Mouse (Mus musculus): ENCODE data around the gene Serpina3n.
"Not testable (repeated sequence)": the region's sequence is repeated elsewhere in the genome, so short reads cannot be mapped to it uniquely, and the experiment has no call there.

The Serpina3n gene

DNA sequence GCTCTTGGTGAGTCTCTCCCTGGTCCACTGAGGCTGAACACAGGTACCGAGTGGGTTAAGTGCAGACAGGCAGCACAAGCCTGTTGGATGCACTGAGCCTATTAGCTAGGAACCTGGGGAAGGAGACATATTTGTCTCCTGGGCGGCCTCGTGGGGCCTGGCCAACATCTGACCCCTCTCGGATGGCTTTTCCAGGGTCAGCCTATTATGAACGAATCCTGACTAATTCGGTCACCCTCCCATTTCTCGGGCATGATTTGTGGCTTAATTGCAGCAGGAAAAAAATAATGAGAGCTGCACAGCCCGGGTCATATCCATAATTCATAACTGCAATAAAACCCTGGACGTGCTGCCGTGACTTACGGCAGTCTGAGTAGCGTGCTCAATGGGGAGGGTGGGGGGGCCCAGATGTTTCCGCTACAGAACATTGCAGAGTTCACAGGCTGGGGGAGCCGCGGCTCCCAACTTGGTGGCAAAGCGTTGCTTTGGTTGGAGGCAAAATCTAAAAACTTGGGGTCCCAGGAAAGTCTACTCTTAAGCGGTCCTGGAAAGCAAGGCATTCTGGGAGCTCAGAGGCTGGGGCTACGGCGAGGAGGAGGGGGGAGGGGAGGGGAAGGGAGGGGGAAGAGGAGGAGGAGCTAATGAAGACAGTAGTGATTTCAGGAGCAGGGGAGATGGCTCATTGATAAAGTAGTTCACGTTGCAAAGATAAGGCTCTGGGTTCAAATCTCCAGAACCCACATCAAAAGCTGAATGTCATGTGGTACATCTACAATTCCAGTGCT is 27.6 kb downstream of the Serpina3n start:
- peak; percentile 66 for DNase-seq (ENCODE audit: low read depth, low spot score)

DNA sequence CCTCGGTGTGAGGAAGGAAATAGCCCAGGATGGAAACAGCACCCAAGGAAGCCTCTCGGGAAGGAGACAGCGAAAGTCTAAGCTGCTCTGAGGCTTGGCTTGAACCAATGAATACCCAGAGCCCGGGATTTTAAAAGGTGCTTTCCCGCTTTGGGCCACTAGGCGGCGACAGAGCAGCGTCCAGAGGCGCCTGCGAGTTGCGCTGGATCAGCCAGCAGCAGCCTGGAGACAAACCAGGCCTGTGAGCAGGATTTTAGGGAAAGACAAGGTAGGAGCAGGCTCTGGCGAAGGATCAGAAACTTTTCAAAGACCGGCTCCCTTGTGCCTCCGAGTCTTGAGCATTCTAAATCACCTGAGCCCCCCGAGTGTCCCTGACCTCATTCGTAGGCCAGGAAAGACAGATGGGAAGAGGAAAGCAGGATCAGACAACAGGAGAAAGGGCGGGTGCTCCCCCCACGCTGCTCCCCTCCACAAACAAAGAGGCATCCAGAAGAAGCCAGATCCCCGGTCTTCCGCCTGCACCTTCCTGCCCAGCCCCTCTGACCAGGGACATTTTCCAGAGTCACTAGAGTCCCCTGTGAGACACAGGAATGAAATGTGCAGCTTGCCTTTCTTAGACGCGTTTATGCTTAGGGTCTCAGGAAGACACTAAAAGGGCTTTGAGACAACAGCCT is 33.7 kb downstream of the Serpina3n start:
- DNase-seq (ENCODE audit: low read depth, low spot score): peak; percentile 88

DNA sequence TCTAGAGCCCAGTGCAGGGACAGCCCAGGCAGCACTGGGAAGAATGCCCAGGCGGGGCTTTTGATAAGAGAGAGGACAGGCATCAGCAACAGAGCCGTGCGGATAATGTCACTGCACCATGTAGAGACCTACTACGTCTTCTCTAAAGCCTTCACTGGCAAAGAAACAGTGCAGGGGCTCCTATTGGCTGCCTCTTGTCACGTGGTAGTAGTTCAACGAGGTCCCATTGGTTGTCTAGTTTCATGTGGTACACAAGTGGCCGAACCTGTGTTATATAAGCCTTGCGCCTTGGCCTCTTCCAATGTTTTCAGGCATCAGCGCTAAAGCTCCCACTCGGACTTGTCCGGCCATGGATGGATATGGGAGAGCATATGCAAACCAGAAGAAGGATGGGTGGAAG is 37.2 kb downstream of the Serpina3n start:
- DNase-seq (ENCODE audit: low read depth, low spot score): no peak

DNA sequence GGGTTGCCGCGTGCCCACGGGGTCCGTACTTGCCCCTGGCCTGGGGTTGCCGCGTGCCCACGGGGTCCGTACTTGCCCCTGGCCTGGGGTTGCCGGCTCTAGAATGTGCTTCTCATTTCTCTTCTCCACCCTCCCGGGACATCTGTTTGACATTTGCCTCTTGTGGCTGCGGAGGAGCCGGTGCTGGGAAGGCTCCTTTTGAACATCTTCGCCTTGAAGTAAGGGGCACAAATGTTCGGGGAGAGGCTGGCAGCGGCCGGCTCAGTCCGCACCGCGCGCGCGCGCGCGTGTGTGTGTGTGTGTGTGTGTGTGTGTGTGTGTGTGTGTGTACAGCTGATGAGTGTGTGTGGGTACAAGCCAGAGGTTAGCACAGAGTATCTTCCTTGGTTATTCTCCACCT is 40.5 kb downstream of the Serpina3n start:
- not testable (repeated sequence) for DNase-seq (ENCODE audit: low read depth, low spot score)

DNA sequence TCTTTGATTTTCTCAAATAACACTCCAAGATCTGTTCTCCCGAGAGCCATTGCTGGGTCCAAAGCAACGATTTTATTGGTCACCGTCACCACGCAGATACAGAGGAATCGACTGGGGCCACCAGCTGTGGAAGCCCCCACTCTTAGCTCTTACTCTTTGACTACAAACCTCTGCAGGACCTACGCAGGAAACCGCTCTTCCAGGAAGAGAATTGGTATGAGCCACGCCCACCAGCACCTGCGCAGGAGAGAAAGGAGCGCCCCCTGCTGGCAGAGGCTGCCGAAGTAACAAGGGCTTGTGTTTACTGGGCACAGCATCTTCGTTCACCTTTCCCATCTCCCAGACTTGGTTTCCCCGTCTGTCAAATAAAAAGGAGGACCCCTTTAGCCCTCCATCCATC is 41.6 kb downstream of the Serpina3n start:
- peak; percentile 52 for DNase-seq (ENCODE audit: low read depth, low spot score)

DNA sequence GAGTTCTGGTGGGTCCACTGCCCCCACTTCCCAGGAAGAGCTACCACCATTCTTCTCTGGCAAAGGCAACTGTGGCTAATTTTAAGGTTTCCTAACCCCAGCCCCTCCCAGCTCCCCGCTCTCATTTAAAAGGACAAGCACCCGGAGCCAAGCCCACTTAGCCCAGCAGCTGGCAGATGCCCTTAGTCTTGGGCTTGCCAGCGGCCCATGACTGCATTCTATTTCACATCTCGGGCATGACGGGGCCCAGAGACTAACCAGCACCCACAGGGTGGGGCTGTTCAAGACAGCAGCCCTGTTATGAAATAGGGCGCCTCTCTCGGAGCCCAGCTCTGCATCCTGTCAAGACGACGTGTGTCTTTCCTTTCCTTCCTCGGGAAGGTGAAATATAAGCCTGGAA is 43.7 kb downstream of the Serpina3n start:
- DNase-seq (ENCODE audit: low read depth, low spot score): no peak

DNA sequence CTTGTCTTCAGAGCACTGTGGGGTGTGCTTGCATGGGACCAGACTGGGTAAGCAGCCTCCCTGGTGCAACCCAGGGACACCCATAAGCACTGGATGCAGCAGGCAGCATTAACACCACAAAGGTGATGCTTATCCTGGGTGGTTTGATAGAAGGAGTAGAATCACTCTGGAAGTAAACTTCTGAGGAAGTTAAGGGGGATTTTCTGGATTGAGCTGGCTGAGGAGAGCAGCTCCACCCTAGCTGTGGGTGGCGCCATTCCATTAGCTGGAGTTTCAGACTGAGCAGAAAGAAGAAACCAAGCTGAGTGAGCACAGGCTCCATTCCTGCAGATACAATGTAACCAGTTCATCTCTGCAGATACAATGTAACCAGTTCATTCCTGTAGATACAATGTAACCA is 46.5 kb downstream of the Serpina3n start:
- DNase-seq (ENCODE audit: low read depth, low spot score): no peak

DNA sequence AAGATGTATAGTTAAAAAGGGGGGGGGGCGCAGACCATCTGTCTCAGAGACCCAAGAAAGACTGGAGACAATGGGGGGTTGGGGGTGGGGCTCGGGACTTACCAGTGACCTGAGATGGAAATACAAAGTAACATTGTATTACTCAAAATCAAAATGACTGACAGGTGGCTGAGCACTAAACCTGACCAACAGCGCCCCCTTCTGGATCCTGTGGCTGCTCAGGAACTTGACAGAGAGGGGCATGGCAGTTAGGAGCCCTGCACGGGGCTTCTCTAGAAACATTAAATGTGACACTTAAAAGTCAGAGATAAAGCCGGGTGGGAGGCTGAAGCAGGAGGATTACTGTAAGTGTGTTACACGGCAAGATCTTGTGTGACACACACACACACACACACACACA is 52.8 kb downstream of the Serpina3n start:
- no peak for DNase-seq (ENCODE audit: low read depth, low spot score)

DNA sequence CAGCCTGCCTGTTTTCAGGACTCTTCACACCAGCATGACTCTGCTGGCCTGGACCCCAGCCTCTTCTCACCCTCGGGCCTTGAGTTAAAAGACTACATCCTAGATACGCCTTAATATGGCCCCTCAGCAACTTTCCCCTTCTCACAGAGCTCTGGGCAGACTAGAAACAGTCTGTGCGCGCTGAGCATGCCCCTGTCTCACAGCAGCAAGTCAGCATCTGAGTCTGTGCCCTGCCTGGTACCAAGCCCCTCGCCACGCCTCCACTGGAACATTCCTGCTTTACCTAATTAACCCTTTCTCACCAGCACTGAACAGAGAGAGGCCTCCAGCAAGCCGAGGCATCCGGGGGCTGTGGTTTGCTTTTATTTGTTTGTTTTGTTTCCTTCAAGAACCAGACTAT is 54.8 kb downstream of the Serpina3n start:
- no peak for DNase-seq (ENCODE audit: low read depth, low spot score)
